Mouse (Mus musculus): ENCODE data around the gene Tns2. TPM values are rescaled to one million over a fixed set of nuclear protein-coding genes. Genes with fewer than 3 reads are reported as not detected.
A peak's percentile ranks its signal among the peaks of the same experiment; 100 is the strongest.

The Tns2 gene
- polyA plus RNA-seq, 2 experiments = 3.7 to 5.2 TPM

DNA sequence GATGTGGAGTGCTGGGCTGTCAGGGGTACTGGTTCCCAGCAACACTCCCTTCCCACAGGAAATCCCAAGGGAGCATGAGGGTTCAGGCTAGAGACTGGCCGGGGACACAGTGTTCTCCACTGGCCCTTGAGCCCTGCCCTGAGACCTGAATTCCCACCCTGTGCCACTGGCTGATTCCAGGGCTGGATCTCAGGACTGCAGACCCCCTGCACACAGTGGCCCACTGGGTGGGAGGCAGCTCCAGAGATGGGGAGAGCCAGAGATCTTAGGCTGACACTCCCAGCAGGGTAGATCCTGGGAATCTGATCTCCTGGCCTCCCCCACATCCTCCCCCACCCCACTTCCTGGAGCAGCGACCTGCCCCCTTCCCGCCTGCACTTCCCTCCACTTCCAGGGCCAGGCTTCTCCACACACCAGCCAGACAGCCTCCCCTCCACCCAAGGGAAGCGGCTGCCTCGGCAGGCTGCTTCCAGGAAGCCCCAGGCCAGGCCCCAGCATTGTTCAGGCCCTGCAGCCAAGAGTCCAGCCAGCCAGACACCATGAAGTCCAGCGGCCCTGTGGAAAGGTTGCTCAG, 2.4 kb downstream of the Tns2 start:
- H3K9ac ChIP-seq (replicated peaks) = no peak overlapping the region
- H3K4me2 ChIP-seq (ENCODE audit: low read depth) = peak overlapping the region; percentile 40
- no peak for DNase-seq (ENCODE audit: low read depth in 3 of 3, low spot score in 3 of 3)

GRCm38 (mm10) chr15:102103371-102103946, 3.2 kb downstream of the Tns2 start:
- WGBS (ENCODE audit: insufficient replicate concordance) = 26% methylated on average over 14 of the region's 14 CpGs
- Histone ChIP-seq H3K27ac (no peak overlapping the region), H3K4me2 (ENCODE audit: low read depth) (peak overlapping the region; percentile 40), H3K36me3 (replicated peaks; ENCODE audit: control insufficient read depth, insufficient read depth, low read depth) (no peaks in the 10 kb centered on the region), H3K9me3 (ENCODE audit: control insufficient read depth, low read length) (no peaks in the 10 kb centered on the region), H3K4me1 (replicated peaks; ENCODE audit: control insufficient read depth in 2 of 2, insufficient read depth in 2 of 2, low read length in 1 of 2) (peaks cover 0 to 17% of the 10 kb centered on the region in 2 experiments; a peak in 2 of 4 replicates), H3K4me3 (ENCODE audit: insufficient read depth in 1 of 2, low read depth in 2 of 2, low read length in 2 of 2) (peak overlapping the region; percentile 21 to 29), H3K27me3 (ENCODE audit: control insufficient read depth, insufficient read depth, low read length) (peaks cover 12% of the 10 kb centered on the region), H3K9ac (replicated peaks) (no peak overlapping the region)
- ATAC-seq (ENCODE audit: insufficient read depth) = no peak
- TF ChIP-seq CTCF (IDR thresholded peaks at IDR 0.05; ENCODE audit: low read depth) (no peak), EP300 (IDR thresholded peaks at IDR 0.05; ENCODE audit: low read depth) (no peak)
- no peak for DNase-seq (ENCODE audit: low read depth in 3 of 3, low spot score in 3 of 3)

More for the DNA sequence above, 2.4 kb downstream of the Tns2 start:
- ATAC-seq (ENCODE audit: insufficient read depth) = no peak
- Histone ChIP-seq H3K9me3 (ENCODE audit: control insufficient read depth, low read length) (no peaks in the 10 kb centered on the region), H3K4me3 (ENCODE audit: insufficient read depth in 1 of 2, low read depth in 2 of 2, low read length in 2 of 2) (peak overlapping the region; percentile 21 to 29), H3K27me3 (ENCODE audit: control insufficient read depth, insufficient read depth, low read length) (peaks cover 12% of the 10 kb centered on the region), H3K4me1 (replicated peaks; ENCODE audit: control insufficient read depth in 2 of 2, insufficient read depth in 2 of 2, low read length in 1 of 2) (peaks cover 0 to 15% of the 10 kb centered on the region in 2 experiments; a peak in 2 of 4 replicates), H3K36me3 (replicated peaks; ENCODE audit: control insufficient read depth, insufficient read depth, low read depth) (no peaks in the 10 kb centered on the region), H3K27ac (no peak overlapping the region)
- WGBS (ENCODE audit: insufficient replicate concordance) = 39% methylated on average over 6 of the region's 6 CpGs
- no peak for TF ChIP-seq EP300 (IDR thresholded peaks at IDR 0.05; ENCODE audit: low read depth)
- TF ChIP-seq CTCF (IDR thresholded peaks at IDR 0.05; ENCODE audit: low read depth) = no peak

DNA sequence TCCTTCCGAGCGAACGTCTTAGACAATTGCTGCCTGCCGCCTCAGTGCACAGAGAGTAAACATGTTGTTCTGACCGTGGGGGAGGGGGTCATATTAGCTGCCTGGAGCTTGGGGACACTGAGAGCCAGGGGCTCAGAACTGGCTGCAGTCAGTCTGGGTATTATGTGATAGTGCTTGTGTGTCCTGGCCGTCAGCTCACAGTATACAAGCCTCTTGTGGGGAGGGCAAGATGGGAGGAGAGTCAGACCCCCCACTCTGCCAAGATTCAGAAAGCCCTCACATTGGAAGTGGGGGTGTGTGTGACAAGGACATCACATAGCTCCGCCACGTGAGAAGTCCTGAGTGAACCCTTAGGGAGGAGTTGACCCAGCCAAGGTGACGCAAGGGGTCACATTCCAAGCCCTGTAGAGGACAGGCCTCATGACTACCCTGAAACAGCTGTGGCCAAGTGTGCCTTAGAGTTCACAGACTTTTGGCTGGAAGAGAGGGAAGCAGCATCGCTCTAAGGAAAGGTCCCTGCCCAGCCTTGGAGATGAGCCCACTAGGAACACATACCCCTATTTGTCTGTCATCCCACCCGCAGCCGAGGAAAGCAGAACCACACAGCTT, 3.8 kb downstream of the Tns2 start:
- TF ChIP-seq EP300 (IDR thresholded peaks at IDR 0.05; ENCODE audit: low read depth) = no peak
- no peak for TF ChIP-seq CTCF (IDR thresholded peaks at IDR 0.05; ENCODE audit: low read depth)
- Histone ChIP-seq H3K9me3 (ENCODE audit: control insufficient read depth, low read length) (no peaks in the 10 kb centered on the region), H3K27me3 (ENCODE audit: control insufficient read depth, insufficient read depth, low read length) (peaks cover 12% of the 10 kb centered on the region), H3K36me3 (replicated peaks; ENCODE audit: control insufficient read depth, insufficient read depth, low read depth) (no peaks in the 10 kb centered on the region), H3K9ac (replicated peaks) (no peak overlapping the region), H3K4me1 (replicated peaks; ENCODE audit: control insufficient read depth in 2 of 2, insufficient read depth in 2 of 2, low read length in 1 of 2) (peaks cover 0 to 17% of the 10 kb centered on the region in 2 experiments; a peak in 2 of 4 replicates), H3K4me2 (ENCODE audit: low read depth) (peak overlapping the region; percentile 3; the same call in 1 of the 2 replicates), H3K27ac (no peak overlapping the region), H3K4me3 (ENCODE audit: insufficient read depth in 1 of 2, low read depth in 2 of 2, low read length in 2 of 2) (peak overlapping the region; percentile 1 to 29; a peak in 1 of 4 replicates)
- no peak for ATAC-seq (ENCODE audit: insufficient read depth)
- DNase-seq (ENCODE audit: low read depth in 3 of 3, low spot score in 3 of 3) = no peak
- 41% methylated on average over 12 of the region's 12 CpGs for WGBS (ENCODE audit: insufficient replicate concordance)

DNA sequence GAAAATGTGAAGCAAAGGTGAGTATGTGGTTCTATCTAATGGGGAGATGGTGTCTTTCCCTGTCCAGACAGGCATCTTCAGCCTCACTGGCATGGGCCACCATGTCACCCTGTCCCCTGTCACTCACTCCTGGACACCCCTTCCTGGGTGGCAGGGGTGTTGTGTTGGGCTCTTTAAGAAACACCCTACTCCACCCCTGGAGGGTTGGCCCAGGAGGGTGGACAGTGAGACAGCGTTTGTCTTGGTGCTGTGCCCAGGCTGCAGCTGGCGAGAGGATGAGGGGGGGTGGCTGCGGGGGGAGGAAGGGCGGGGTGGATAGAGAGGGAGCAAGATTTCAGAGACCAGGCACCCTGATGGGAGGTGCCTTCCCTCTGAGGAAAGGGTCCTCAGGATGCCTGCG, 5.1 kb downstream of the Tns2 start:
- no peaks in the 10 kb centered on the region for H3K9me3 ChIP-seq (ENCODE audit: control insufficient read depth, low read length)
- H3K9ac ChIP-seq (replicated peaks) = no peak overlapping the region
- DNase-seq (ENCODE audit: low read depth in 3 of 3, low spot score in 3 of 3) (no peak), ATAC-seq (ENCODE audit: insufficient read depth) (no peak)
- H3K36me3 ChIP-seq (replicated peaks; ENCODE audit: control insufficient read depth, insufficient read depth, low read depth) = no peaks in the 10 kb centered on the region
- H3K4me2 ChIP-seq (ENCODE audit: low read depth) = no peak overlapping the region
- H3K27ac ChIP-seq = no peak overlapping the region
- WGBS (ENCODE audit: insufficient replicate concordance) = 40% methylated on average over 5 of the region's 5 CpGs
- H3K27me3 ChIP-seq (ENCODE audit: control insufficient read depth, insufficient read depth, low read length) = peaks cover 10% of the 10 kb centered on the region
- peaks cover 0 to 17% of the 10 kb centered on the region in 2 experiments; a peak in 2 of 4 replicates for H3K4me1 ChIP-seq (replicated peaks; ENCODE audit: control insufficient read depth in 2 of 2, insufficient read depth in 2 of 2, low read length in 1 of 2)
- H3K4me3 ChIP-seq (ENCODE audit: insufficient read depth in 1 of 2, low read depth in 2 of 2, low read length in 2 of 2) = no peak overlapping the region
- TF ChIP-seq EP300 (IDR thresholded peaks at IDR 0.05; ENCODE audit: low read depth) = no peak
- TF ChIP-seq CTCF (IDR thresholded peaks at IDR 0.05; ENCODE audit: low read depth) = no peak

Data from liver, embryonic 14.5 days (tissue).